Mouse (Mus musculus) C2C12 (cell line): Measurements from ENCODE around the gene Rab13. TPM values are rescaled to one million over a fixed set of nuclear protein-coding genes. Genes with fewer than 3 reads are reported as not detected.

Source experiments
- H3K27me3 ChIP-seq: one replicate; pipeline ENCODE4 v1.6.1; 2011; ENCODE audit not compliant: control insufficient read depth, insufficient read depth, insufficient read length
- H3K36me3 ChIP-seq: one replicate; pipeline ENCODE4 v1.6.1; 2011; ENCODE audit not compliant: control insufficient read depth, insufficient read depth
- H3K4me3 ChIP-seq: one replicate; pipeline ENCODE4 v1.5.1; 2011; ENCODE audit warnings: mild to moderate bottlenecking, control low read depth; ENCODE audit not compliant: poor library complexity, insufficient read depth, severe bottlenecking
- H3K79me2 ChIP-seq: one replicate; pipeline ENCODE4 v1.6.1; 2011; ENCODE audit not compliant: control insufficient read depth, insufficient read depth
- H3K79me3 ChIP-seq: one replicate; pipeline ENCODE4 v1.6.1; 2011; ENCODE audit warnings: low read depth, control low read depth
- H3ac ChIP-seq: one replicate; pipeline ENCODE3; 2011; ENCODE audit warnings: low read depth; ENCODE audit not compliant: control insufficient read depth, insufficient read length
- CEBPB ChIP-seq: IDR thresholded peaks from one replicate; pipeline ENCODE4 v1.6.1; 2011; ENCODE audit warnings: low read depth, mild to moderate bottlenecking, control low read depth, moderate library complexity
- CTCF ChIP-seq: IDR thresholded peaks from one replicate; pipeline ENCODE4 v1.5.1; 2011; ENCODE audit not compliant: control insufficient read depth, insufficient read depth, insufficient read length
- FOSL1 ChIP-seq: IDR thresholded peaks from one replicate; pipeline ENCODE4 v1.8.0; 2011; ENCODE audit warnings: mild to moderate bottlenecking, low read length; ENCODE audit not compliant: poor library complexity, insufficient read depth, severe bottlenecking
- MAX ChIP-seq: IDR thresholded peaks from one replicate; pipeline ENCODE4 v1.6.1; 2011; ENCODE audit warnings: mild to moderate bottlenecking, control low read depth
- MYOD1 ChIP-seq: IDR thresholded peaks from one replicate; pipeline ENCODE4 v1.6.1; 2011; ENCODE audit warnings: low read depth; ENCODE audit not compliant: control insufficient read depth, insufficient read length
- MYOG ChIP-seq: IDR thresholded peaks from one replicate; pipeline ENCODE4 v1.6.1; 2011; ENCODE audit not compliant: control insufficient read depth, insufficient read length; ENCODE audit errors: extremely low read depth
- USF1 ChIP-seq: IDR thresholded peaks from one replicate; pipeline ENCODE4 v1.6.1; 2011; ENCODE audit warnings: low read depth, mild to moderate bottlenecking, control low read depth, moderate library complexity
- microRNA-seq: library from miRNA; unstranded; fragments of <30 nt; microRNA quantifications from one replicate; pipeline ENCODE4, GENCODE M21; 2019; ENCODE audit warnings: borderline microRNAs expressed
- polyA plus RNA-seq: library from polyadenylated mRNA; unstranded; fragments of >200 nt; fragmentation: generic; extraction: Trizol; gene quantifications from one replicate; pipeline ENCODE4 v1.2.1, GENCODE M21; 2012; ENCODE audit warnings: missing spikeins

Rab13 gene
- polyA plus RNA-seq, 1 experiment: 28.2 TPM

DNA sequence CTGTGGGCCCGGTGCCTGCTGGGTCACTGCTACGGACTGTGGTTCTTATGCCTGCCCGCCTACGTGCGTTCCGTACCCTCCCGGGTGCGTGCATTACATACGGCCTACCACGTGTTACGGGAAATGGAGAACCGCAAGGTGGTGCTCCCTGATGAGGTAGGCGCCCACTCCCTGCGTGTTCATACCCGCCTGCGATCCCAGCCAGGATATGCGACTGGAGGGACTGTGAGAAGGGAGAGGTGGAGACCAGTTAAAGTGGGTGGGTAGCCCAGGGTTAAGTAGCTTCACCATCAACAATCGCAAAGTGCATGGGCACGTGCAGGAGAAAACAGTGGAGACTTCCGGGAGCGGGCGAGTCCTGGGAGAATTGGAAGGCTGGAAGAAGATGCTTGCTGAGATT lies 60.4 kb downstream of the Rab13 start:
- Histone ChIP-seq H3K4me3 (no peak overlapping the region), H3K79me2 (no peaks in the 10 kb centered on the region), H3K36me3 (no peaks in the 10 kb centered on the region)

DNA sequence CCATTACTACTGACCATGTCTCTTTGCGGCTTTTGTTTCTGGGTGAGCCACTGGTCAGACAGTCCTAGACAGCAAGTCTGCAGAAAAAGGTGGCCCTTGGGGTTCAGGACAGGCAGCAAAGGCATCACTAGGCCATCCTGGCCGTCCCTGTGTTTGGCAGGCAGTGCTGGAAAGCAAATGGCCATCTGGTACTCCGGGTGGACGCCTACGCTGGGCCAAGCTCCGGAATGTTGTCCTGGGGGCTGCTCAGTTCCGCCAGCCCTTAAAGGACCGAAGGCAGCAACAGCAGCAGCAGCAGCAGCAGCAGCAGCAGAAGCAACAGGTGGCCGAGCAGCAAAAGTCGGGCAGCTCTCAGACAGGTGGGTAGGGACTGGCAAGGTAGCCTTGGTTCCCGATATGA lies 61.8 kb downstream of the Rab13 start:
- H3K79me3 ChIP-seq: no peaks in the 10 kb centered on the region
- H3K36me3 ChIP-seq: no peaks in the 10 kb centered on the region
- no peak overlapping the region for H3ac ChIP-seq
- no peaks in the 10 kb centered on the region for H3K79me2 ChIP-seq
- H3K4me3 ChIP-seq: no peak overlapping the region
- TF ChIP-seq CTCF (no peak), USF1 (no peak), FOSL1 (no peak), MAX (no peak), MYOG (no peak), MYOD1 (no peak), CEBPB (no peak)
- H3K27me3 ChIP-seq: no peaks in the 10 kb centered on the region

More for the DNA sequence above, 60.4 kb downstream of the Rab13 start:
- no peak overlapping the region for H3ac ChIP-seq
- TF ChIP-seq FOSL1 (no peak), MAX (no peak), CTCF (no peak), MYOD1 (no peak), CEBPB (no peak), MYOG (no peak), USF1 (no peak)
- no peaks in the 10 kb centered on the region for H3K79me3 ChIP-seq
- no peaks in the 10 kb centered on the region for H3K27me3 ChIP-seq

Small RNA genes lying within 50 kb of the gene (microRNA-seq; reads per million reads assigned to microRNA genes)
- gene Mir7012: not detected

Other genes starting within 250 kb of the Rab13 start
- 296 TPM for gene Hax1, start 214.9 kb upstream of the Rab13 start, polyA plus RNA-seq
- gene 4933434E20Rik, start 162.1 kb upstream of the Rab13 start, polyA plus RNA-seq: 67.6 TPM
- 110 TPM for gene Ubap2l, start 161.1 kb upstream of the Rab13 start, polyA plus RNA-seq
- gene Tpm3, start 141.0 kb upstream of the Rab13 start, polyA plus RNA-seq: 341 TPM
- gene Nup210l, start 109.6 kb upstream of the Rab13 start, polyA plus RNA-seq: 0.47 TPM
- 4,707 TPM for gene Rps27, start within 50 bp of the Rab13 start, polyA plus RNA-seq
- 36.1 TPM for gene Jtb, start 17.9 kb downstream of the Rab13 start, polyA plus RNA-seq
- gene Creb3l4, start 29.8 kb downstream of the Rab13 start, polyA plus RNA-seq: 0.06 TPM
- 82.1 TPM for gene Slc39a1, start 34.5 kb downstream of the Rab13 start, polyA plus RNA-seq
- 25.7 TPM for gene Crtc2, start 40.5 kb downstream of the Rab13 start, polyA plus RNA-seq
- gene Dennd4b, start 51.5 kb downstream of the Rab13 start, polyA plus RNA-seq: 2.6 TPM
- gene Gatad2b, start 79.5 kb downstream of the Rab13 start, polyA plus RNA-seq: 14.2 TPM
- gene Slc27a3, start 176.2 kb downstream of the Rab13 start, polyA plus RNA-seq: 8.6 TPM
- 39.3 TPM for gene Ints3, start 219.9 kb downstream of the Rab13 start, polyA plus RNA-seq